Mouse (Mus musculus) midbrain, embryonic 11.5 days (tissue): ENCODE data around the gene Ppm1e. TPM values are rescaled to one million over a fixed set of nuclear protein-coding genes. Genes with fewer than 3 reads are reported as not detected.

Source experiments
- ATAC-seq: fragments of 200-750 bp; cut with Nextera tagmentation; 2 replicates; pipeline ENCODE4 v1.8.0; 2017; ENCODE audit warnings: moderate TSS enrichment, moderate library complexity; ENCODE audit not compliant: low FRiP score
- DNase-seq: peaks from one replicate; pipeline ENCODE4 v3.0.0; 2015; ENCODE audit warnings: low spot score; ENCODE audit errors: missing footprints
- H3K27ac ChIP-seq: fragments of 300-500 bp; sonication (generic); 2 replicates; pipeline ENCODE4 v1.5.1; 2014; ENCODE audit warnings: low read depth, low read length
- H3K27me3 ChIP-seq: fragments of 300-500 bp; sonication (generic); 2 replicates; pipeline ENCODE4 v1.6.1; 2014; ENCODE audit warnings: mild to moderate bottlenecking, low read length, moderate library complexity, mixed read lengths; ENCODE audit not compliant: control insufficient read depth, insufficient read depth
- H3K36me3 ChIP-seq: fragments of 300-500 bp; sonication (generic); 2 replicates; pipeline ENCODE4 v1.6.1; 2014; ENCODE audit warnings: mild to moderate bottlenecking, low read length, moderate library complexity, mixed read lengths; ENCODE audit not compliant: control insufficient read depth, insufficient read depth
- H3K4me1 ChIP-seq: fragments of 300-500 bp; sonication (generic); 2 replicates; pipeline ENCODE4 v1.6.1; 2014; ENCODE audit warnings: low read length; ENCODE audit not compliant: control insufficient read depth, insufficient read depth
- H3K4me2 ChIP-seq: fragments of 300-500 bp; sonication (generic); 2 replicates; pipeline ENCODE4 v1.6.1; 2014; ENCODE audit warnings: mild to moderate bottlenecking, moderate library complexity
- H3K4me3 ChIP-seq: fragments of 300-500 bp; sonication (generic); 2 replicates; pipeline ENCODE4 v1.5.1; 2014; ENCODE audit warnings: low read depth, low read length
- H3K9ac ChIP-seq: fragments of 300-500 bp; sonication (generic); 2 replicates; pipeline ENCODE4 v1.6.1; 2014; ENCODE audit warnings: low read length
- H3K9me3 ChIP-seq: fragments of 300-500 bp; sonication (generic); 2 replicates; pipeline ENCODE4 v1.6.1; 2016; ENCODE audit warnings: low read length; ENCODE audit not compliant: control insufficient read depth
- WGBS: fragments of 180-500 bp; shearing (Covaris S2); extraction: QIAGEN DNeasy Blood & Tissue Kit; methylation state at CpG from one replicate; pipeline ENCODE4 v1.1.7; 2014; 5-methylcytosine and 5-hydroxymethylcytosine counted together
- polyA plus RNA-seq: library from polyadenylated mRNA; unstranded; fragments of >200 nt; fragmentation: Nextera tagmentation; extraction: Ambion mirVana; gene quantifications from 2 replicates; pipeline ENCODE4 v1.2.1, GENCODE M21; 2014

The Ppm1e gene
- polyA plus RNA-seq, 1 experiment from 2014 or later: 16.5 TPM

- no peak overlapping the region for H3K27ac ChIP-seq
- no peak for DNase-seq
- no peak overlapping the region for H3K4me2 ChIP-seq
- H3K9ac ChIP-seq: no peak overlapping the region
- ATAC-seq: no peak
- H3K4me3 ChIP-seq: no peak overlapping the region
- H3K9me3 ChIP-seq: no peaks in the 10 kb centered on the region
- H3K27me3 ChIP-seq: no peaks in the 10 kb centered on the region
- no peaks in the 10 kb centered on the region for H3K4me1 ChIP-seq
- 91% methylated on average over 7 of the region's 7 CpGs for WGBS
- no peaks in the 10 kb centered on the region for H3K36me3 ChIP-seq
Measured at GRCm38 (mm10) chr11:87367061-87367460, 8.2 kb upstream of the Ppm1e start.

- WGBS: 94% methylated on average over 5 of the region's 5 CpGs
- ATAC-seq (no peak), DNase-seq (no peak)
- H3K4me1 ChIP-seq: no peaks in the 10 kb centered on the region
- no peak overlapping the region for H3K4me2 ChIP-seq
- no peak overlapping the region for H3K27ac ChIP-seq
- H3K9me3 ChIP-seq: no peaks in the 10 kb centered on the region
- H3K27me3 ChIP-seq: no peaks in the 10 kb centered on the region
- no peak overlapping the region for H3K9ac ChIP-seq
- no peak overlapping the region for H3K4me3 ChIP-seq
- no peaks in the 10 kb centered on the region for H3K36me3 ChIP-seq
Measured at GRCm38 (mm10) chr11:87365120-87365519, 6.3 kb upstream of the Ppm1e start.

GRCm38 (mm10) chr11:87359262-87359612 lies 414 bp upstream of the Ppm1e start:
- Histone ChIP-seq H3K9me3 (no peaks in the 10 kb centered on the region), H3K4me3 (peak overlapping the region; percentile 90), H3K9ac (no peak overlapping the region), H3K4me1 (peaks cover 4% of the 10 kb centered on the region; the same call in 1 of the 2 replicates), H3K4me2 (peak overlapping the region; percentile 85), H3K27me3 (no peaks in the 10 kb centered on the region; the same call in 1 of the 2 replicates), H3K36me3 (no peaks in the 10 kb centered on the region), H3K27ac (no peak overlapping the region; the same call in 1 of the 2 replicates)
- 17% methylated on average over 10 of the region's 10 CpGs for WGBS
- DNase-seq (no peak), ATAC-seq (no peak)

GRCm38 (mm10) chr11:87357317-87358300 lies 1.2 kb downstream of the Ppm1e start:
- WGBS: 6% methylated on average over 31 of the region's 31 CpGs

GRCm38 (mm10) chr11:87354861-87355260 lies 4.0 kb downstream of the Ppm1e start:
- no peaks in the 10 kb centered on the region for H3K9me3 ChIP-seq
- H3K4me2 ChIP-seq: no peak overlapping the region
- H3K9ac ChIP-seq: no peak overlapping the region
- no peaks in the 10 kb centered on the region for H3K36me3 ChIP-seq
- 96% methylated on average over 1 of the region's 1 CpGs for WGBS
- no peaks in the 10 kb centered on the region; the same call in 1 of the 2 replicates for H3K27me3 ChIP-seq
- H3K4me3 ChIP-seq: no peak overlapping the region
- peaks cover 4% of the 10 kb centered on the region; the same call in 1 of the 2 replicates for H3K4me1 ChIP-seq
- no peak overlapping the region for H3K27ac ChIP-seq
- peak; percentile 56 for DNase-seq
- ATAC-seq: no peak

More at GRCm38 (mm10) chr11:87357317-87358300, 1.2 kb downstream of the Ppm1e start:
- H3K4me3 ChIP-seq: peak overlapping the region; percentile 90
- ATAC-seq (no peak; the same call in 1 of the 2 replicates), DNase-seq (peak; percentile 96)
- H3K4me2 ChIP-seq: peak overlapping the region; percentile 85
- no peaks in the 10 kb centered on the region for H3K36me3 ChIP-seq
- peak overlapping the region; percentile 71; the same call in 1 of the 2 replicates for H3K27ac ChIP-seq
- no peaks in the 10 kb centered on the region; the same call in 1 of the 2 replicates for H3K27me3 ChIP-seq
- peaks cover 4% of the 10 kb centered on the region; the same call in 1 of the 2 replicates for H3K4me1 ChIP-seq
- H3K9ac ChIP-seq: peak overlapping the region; percentile 84
- H3K9me3 ChIP-seq: no peaks in the 10 kb centered on the region

- Histone ChIP-seq H3K4me1 (peaks cover 4% of the 10 kb centered on the region; the same call in 1 of the 2 replicates), H3K9ac (no peak overlapping the region), H3K9me3 (no peaks in the 10 kb centered on the region), H3K27ac (no peak overlapping the region), H3K4me3 (no peak overlapping the region), H3K4me2 (no peak overlapping the region), H3K27me3 (no peaks in the 10 kb centered on the region; the same call in 1 of the 2 replicates), H3K36me3 (no peaks in the 10 kb centered on the region)
- DNase-seq (peak; percentile 61), ATAC-seq (no peak)
- 88% methylated on average over 7 of the region's 7 CpGs for WGBS
Measured at GRCm38 (mm10) chr11:87353646-87354170, 5.1 kb downstream of the Ppm1e start.

- DNase-seq: no peak
- H3K4me3 ChIP-seq: no peak overlapping the region
- no peak for ATAC-seq
- no peaks in the 10 kb centered on the region for H3K9me3 ChIP-seq
- H3K27me3 ChIP-seq: no peaks in the 10 kb centered on the region
- WGBS: 91% methylated on average over 3 of the region's 3 CpGs
- H3K4me2 ChIP-seq: no peak overlapping the region
- no peak overlapping the region for H3K27ac ChIP-seq
- no peaks in the 10 kb centered on the region for H3K36me3 ChIP-seq
- H3K4me1 ChIP-seq: no peaks in the 10 kb centered on the region
- no peak overlapping the region for H3K9ac ChIP-seq
Measured at GRCm38 (mm10) chr11:87326381-87326780, 32.4 kb downstream of the Ppm1e start.

- Histone ChIP-seq H3K36me3 (no peaks in the 10 kb centered on the region), H3K4me1 (no peaks in the 10 kb centered on the region), H3K4me2 (no peak overlapping the region), H3K27ac (no peak overlapping the region), H3K9me3 (no peaks in the 10 kb centered on the region), H3K27me3 (no peaks in the 10 kb centered on the region), H3K9ac (no peak overlapping the region), H3K4me3 (no peak overlapping the region)
- ATAC-seq (no peak), DNase-seq (no peak)
- 81% methylated on average over 8 of the region's 8 CpGs for WGBS
Measured at GRCm38 (mm10) chr11:87322558-87322957, 36.3 kb downstream of the Ppm1e start.

- H3K27ac ChIP-seq: no peak overlapping the region
- H3K9ac ChIP-seq: no peak overlapping the region
- H3K4me1 ChIP-seq: no peaks in the 10 kb centered on the region
- H3K9me3 ChIP-seq: no peaks in the 10 kb centered on the region
- DNase-seq (no peak), ATAC-seq (no peak)
- WGBS: 89% methylated on average over 5 of the region's 5 CpGs
- no peak overlapping the region for H3K4me2 ChIP-seq
- no peaks in the 10 kb centered on the region for H3K27me3 ChIP-seq
- no peaks in the 10 kb centered on the region for H3K36me3 ChIP-seq
- H3K4me3 ChIP-seq: no peak overlapping the region
Measured at GRCm38 (mm10) chr11:87320007-87320406, 38.8 kb downstream of the Ppm1e start.
